Mouse (Mus musculus) CH12.LX (cell line): ENCODE results near the gene Cenpu. TPM values are rescaled to one million over a fixed set of nuclear protein-coding genes. Genes with fewer than 3 reads are reported as not detected.

ENCODE experiments used
- DNase-seq: peaks from one replicate; pipeline ENCODE4 v3.0.0-alpha.2; 2013; ENCODE audit errors: extremely low read depth
- H3K27ac ChIP-seq: 2 replicates; pipeline ENCODE4 v1.5.1; 2012; ENCODE audit warnings: low read depth, mild to moderate bottlenecking, control low read depth, moderate library complexity; ENCODE audit not compliant: insufficient read depth
- H3K27me3 ChIP-seq: replicated peaks from 2 replicates; pipeline ENCODE3; 2012; ENCODE audit warnings: inconsistent platforms
- H3K36me3 ChIP-seq, 2 experiments: replicated peaks in 1 of 2; 2 replicates each; pipeline versions ENCODE3 to v1.6.1; 2012; ENCODE audit warnings: inconsistent platforms in 1 of 2, low read length in 1 of 2, mild to moderate bottlenecking in 1 of 2, mixed read lengths in 1 of 2, moderate library complexity in 1 of 2; ENCODE audit not compliant: control insufficient read depth in 1 of 2, insufficient read depth in 1 of 2
- H3K4me1 ChIP-seq, 2 experiments: 2 replicates each; pipeline ENCODE4 v1.6.1; 2012; ENCODE audit warnings: inconsistent platforms in 1 of 2, moderate library complexity in 1 of 2; ENCODE audit not compliant: insufficient read depth in 2 of 2, control insufficient read depth in 1 of 2
- H3K4me2 ChIP-seq: 2 replicates; pipeline ENCODE4 v1.6.1; 2012; ENCODE audit warnings: low read depth, mild to moderate bottlenecking, control low read depth; ENCODE audit not compliant: poor library complexity, insufficient read depth, severe bottlenecking
- H3K4me3 ChIP-seq, 3 experiments: fragments of 150-350 bp in 1 of 3; sonication (generic) in 1 of 3; replicated peaks in 1 of 3; 2 replicates each; pipeline versions ENCODE3 to v1.5.1; 2011 to 2012; ENCODE audit warnings: low read depth in 2 of 3, low read length in 2 of 3, mild to moderate bottlenecking in 2 of 3, moderate library complexity in 2 of 3, control low read depth in 1 of 3, improper control_type of control experiment in 1 of 3, inconsistent platforms in 1 of 3, mixed read lengths in 1 of 3; ENCODE audit not compliant: poor library complexity in 1 of 3
- H3K79me2 ChIP-seq: replicated peaks from 2 replicates; pipeline ENCODE4 v1.6.1; 2012; ENCODE audit warnings: mild to moderate bottlenecking, moderate library complexity; ENCODE audit not compliant: control insufficient read depth, poor library complexity, insufficient read depth, severe bottlenecking; ENCODE audit errors: extremely low read depth
- H3K9ac ChIP-seq: 2 replicates; pipeline ENCODE4 v1.6.1; 2012; ENCODE audit warnings: low read depth, mild to moderate bottlenecking, control low read depth, moderate library complexity; ENCODE audit not compliant: insufficient read depth
- H3K9me3 ChIP-seq: replicated peaks from 2 replicates; pipeline ENCODE3; 2012; ENCODE audit warnings: low read length, inconsistent platforms, mixed read lengths
- BHLHE40 ChIP-seq: IDR thresholded peaks from 2 replicates; pipeline ENCODE4 v1.6.1; 2011; ENCODE audit warnings: mild to moderate bottlenecking, low read depth, low read length, improper control_type of control experiment
- CHD1 ChIP-seq: IDR thresholded peaks from 2 replicates; pipeline ENCODE4 v1.6.1; 2012; ENCODE audit warnings: low read depth, low read length, improper control_type of control experiment, inconsistent platforms
- CTCF ChIP-seq, 2 experiments: IDR thresholded peaks in 1 of 2; conservative IDR thresholded peaks in 1 of 2; 2 replicates each; pipeline ENCODE4 v1.5.1; 2011 to 2012; ENCODE audit warnings: low read depth in 2 of 2, low read length in 2 of 2, improper control_type of control experiment in 1 of 2, inconsistent platforms in 1 of 2, mild to moderate bottlenecking in 1 of 2, moderate library complexity in 1 of 2
- ELF1 ChIP-seq: IDR thresholded peaks from 2 replicates; pipeline ENCODE4 v1.6.1; 2014; ENCODE audit warnings: low read depth, mild to moderate bottlenecking, inconsistent platforms, low read length, improper control_type of control experiment
- GABPA ChIP-seq: IDR thresholded peaks from 2 replicates; pipeline ENCODE4 v1.6.1; 2012; ENCODE audit warnings: low read depth, low read length, improper control_type of control experiment, inconsistent platforms; ENCODE audit not compliant: insufficient replicate concordance
- HCFC1 ChIP-seq: IDR thresholded peaks from 2 replicates; pipeline ENCODE4 v1.6.1; 2012; ENCODE audit warnings: low read depth, mild to moderate bottlenecking, inconsistent platforms, low read length, improper control_type of control experiment
- JUN ChIP-seq: IDR thresholded peaks from 2 replicates; pipeline ENCODE4 v1.6.1; 2011; ENCODE audit warnings: low read depth, mild to moderate bottlenecking, low read length, improper control_type of control experiment, moderate library complexity; ENCODE audit not compliant: insufficient read depth
- KAT2A ChIP-seq: IDR thresholded peaks from 2 replicates; pipeline ENCODE4 v1.6.1; 2012; ENCODE audit warnings: low read length, improper control_type of control experiment, inconsistent platforms; ENCODE audit not compliant: insufficient replicate concordance
- MAFK ChIP-seq: IDR thresholded peaks from 2 replicates; pipeline ENCODE4 v1.6.1; 2011; ENCODE audit warnings: low read length, improper control_type of control experiment; ENCODE audit not compliant: insufficient replicate concordance
- MAZ ChIP-seq: IDR thresholded peaks from 2 replicates; pipeline ENCODE4 v1.6.1; 2012; ENCODE audit warnings: low read depth, mild to moderate bottlenecking, inconsistent platforms, low read length, improper control_type of control experiment, moderate library complexity
- MEF2A ChIP-seq: IDR thresholded peaks from 2 replicates; pipeline ENCODE4 v1.6.1; 2014; ENCODE audit warnings: low read depth, mild to moderate bottlenecking, inconsistent platforms, low read length, improper control_type of control experiment, borderline replicate concordance
- MXI1 ChIP-seq: IDR thresholded peaks from 2 replicates; pipeline ENCODE4 v1.6.1; 2011; ENCODE audit warnings: mild to moderate bottlenecking, low read depth, low read length, improper control_type of control experiment
- MYC ChIP-seq: IDR thresholded peaks from 2 replicates; pipeline ENCODE4 v1.6.1; 2011; ENCODE audit warnings: low read depth, mild to moderate bottlenecking, improper control_type of control experiment, low read length
- NELFE ChIP-seq: IDR thresholded peaks from 2 replicates; pipeline ENCODE4 v1.6.1; 2011; ENCODE audit warnings: low read depth, low read length, improper control_type of control experiment
- NRF1 ChIP-seq: IDR thresholded peaks from 2 replicates; pipeline ENCODE4 v1.6.1; 2014; ENCODE audit warnings: low read depth, mild to moderate bottlenecking, inconsistent platforms, low read length, improper control_type of control experiment, moderate library complexity
- POLR2AphosphoS2 ChIP-seq: IDR thresholded peaks from 2 replicates; pipeline ENCODE4 v1.6.1; 2011; ENCODE audit warnings: low read depth, low read length, improper control_type of control experiment
- SMC3 ChIP-seq: IDR thresholded peaks from 2 replicates; pipeline ENCODE4 v1.6.1; 2011; ENCODE audit warnings: low read depth, low read length, improper control_type of control experiment
- TBP ChIP-seq: conservative IDR thresholded peaks from 2 replicates; pipeline ENCODE4 v1.6.1; 2011; ENCODE audit warnings: low read depth, low read length, improper control_type of control experiment
- USF2 ChIP-seq: conservative IDR thresholded peaks from 2 replicates; pipeline ENCODE4 v1.6.1; 2011; ENCODE audit warnings: low read depth, low read length, improper control_type of control experiment
- ZKSCAN1 ChIP-seq: IDR thresholded peaks from 2 replicates; pipeline ENCODE4 v1.6.1; 2012; ENCODE audit warnings: low read depth, inconsistent platforms, low read length, improper control_type of control experiment, borderline replicate concordance
- ZMIZ1 ChIP-seq: IDR thresholded peaks from 2 replicates; pipeline ENCODE4 v1.6.1; 2012; ENCODE audit warnings: low read depth, mild to moderate bottlenecking, inconsistent platforms, low read length, improper control_type of control experiment
- ZNF384 ChIP-seq: IDR thresholded peaks from 2 replicates; pipeline ENCODE4 v1.6.1; 2012; ENCODE audit warnings: low read depth, low read length, improper control_type of control experiment, inconsistent platforms
- dilution Hi-C: fragments of 300-500 bp; cut with MboI; formaldehyde crosslinking; loops from 2 replicates; pipeline ENCODE4 v1.14.3; 2020; ENCODE audit warnings: low sequenced_read_pairs; ENCODE audit not compliant: extremely low pct_unique_long_range_greater_than_20kb, extremely low pct_ligation_motif_present
- in situ Hi-C: fragments of 300-500 bp; cut with MboI; formaldehyde crosslinking; loops from 3 replicates; pipeline ENCODE4 v1.14.3; 2019; ENCODE audit warnings: low sequenced_read_pairs, low pct_ligation_motif_present, low pct_unique_long_range_greater_than_20kb, mixed read lengths
- polyA plus RNA-seq: library from polyadenylated mRNA; unstranded; fragments of >175 nt; gene quantifications from 2 replicates; pipeline ENCODE4 v1.2.1, GENCODE M21; 2012; ENCODE audit warnings: low read depth; ENCODE audit not compliant: insufficient read length
- total RNA-seq, 2 experiments: library from RNA; depleted of rRNA; stranded (reverse); fragments of 300-350 nt in 1 of 2; fragments of >200 nt in 1 of 2; gene quantifications; 2 replicates each; pipeline ENCODE4 v1.2.3; 2012 to 2014

Gene Cenpu
- total and polyA plus RNA-seq, 3 experiments: 7.8 to 27.7 (median 26.8) TPM

- H3K36me3 ChIP-seq: peaks cover 39 to 74% of the 10 kb centered on the region in 2 experiments
- H3K27ac ChIP-seq: no peak overlapping the region
- H3K9ac ChIP-seq: no peak overlapping the region
- no peak overlapping the region for H3K4me3 ChIP-seq
- DNase-seq: no peak
- no peaks in the 10 kb centered on the region for H3K79me2 ChIP-seq
- no peak overlapping the region for H3K4me2 ChIP-seq
- no peaks in the 10 kb centered on the region for H3K9me3 ChIP-seq
- H3K4me1 ChIP-seq: peaks cover 0 to 3% of the 10 kb centered on the region in 2 experiments; a peak in 1 of 4 replicates
- TF ChIP-seq SMC3 (no peak), CTCF (conservative IDR thresholded peaks at IDR 0.05 in 1 of 2, IDR thresholded peaks at IDR 0.05 in 1 of 2; ENCODE audit: low read depth in 2 of 2, low read length in 2 of 2) (no peak), ZKSCAN1 (no peak), MAFK (no peak), MYC (no peak), MAZ (no peak), NRF1 (no peak), MEF2A (no peak)
- dilution Hi-C loops (no loop called here), in situ Hi-C loops (no loop called here)
- no peaks in the 10 kb centered on the region for H3K27me3 ChIP-seq
Observed at GRCm38 (mm10) chr8:46606930-46607329, 55.1 kb downstream of the Cenpu start.

- Histone ChIP-seq H3K4me3 (no peak overlapping the region), H3K9ac (no peak overlapping the region), H3K4me2 (no peak overlapping the region), H3K79me2 (peaks cover 10% of the 10 kb centered on the region; the same call in 1 of the 2 replicates), H3K4me1 (peaks cover 4 to 18% of the 10 kb centered on the region in 2 experiments; a peak in 3 of 4 replicates), H3K9me3 (no peaks in the 10 kb centered on the region)
- in situ Hi-C loops: no loop called here
- TF ChIP-seq NRF1 (no peak), NELFE (no peak), JUN (no peak), USF2 (no peak), TBP (no peak), ZKSCAN1 (no peak), GABPA (no peak), CHD1 (no peak), KAT2A (no peak), ZMIZ1 (no peak), ZNF384 (no peak), ELF1 (no peak), POLR2AphosphoS2 (no peak), HCFC1 (no peak), MXI1 (no peak), MAZ (no peak), BHLHE40 (no peak)
- TF ChIP-seq, all 38 proteins: peak for 0
- dilution Hi-C loops: no loop called here
- Histone ChIP-seq H3K27me3 (no peaks in the 10 kb centered on the region), H3K27ac (no peak overlapping the region), H3K36me3 (peaks cover 29 to 61% of the 10 kb centered on the region in 2 experiments)
- no peak for DNase-seq
Observed at GRCm38 (mm10) chr8:46611557-46611956, 59.7 kb downstream of the Cenpu start.
